ENCODE assay signal across 26 mouse cellular contexts in genomic region chr6:140515550-140515949, GRCm38 (mm10).
A peak's percentile ranks its signal among the peaks of the same experiment; 100 is the strongest.
DNase-seq lines count a peak whose midpoint lies in the region; ATAC-seq and TF ChIP-seq lines count a peak whose summit lies in the region.
"Had no signal": no experiment of that assay in that cellular context is flagged by ENCODE, and none has a peak within 500 bp of the region (broad histone marks: within the 10 kb centered on the region; RNA-seq: fewer than 3 reads in every experiment).

No protein-coding gene starts in this region.

- intact Hi-C loops in heart, postnatal 25 days (cut with DNase I): loop anchor here (5.0 kb wide), 1 partner anchor 38 kb away; no protein-coding TSS in a partner anchor

- H3K4me2 ChIP-seq in heart, embryonic 13.5 days: peak overlapping the region; percentile 44
- H3K4me2 ChIP-seq in liver, embryonic 12.5 days: no peak overlapping the region
- H3K4me2 ChIP-seq: forebrain, embryonic 15.5 days; kidney, embryonic 15.5 days; limb, embryonic 13.5 days; liver, embryonic 11.5 days; midbrain, embryonic 13.5 days; neural tube, embryonic 15.5 days had no signal

- peaks cover 36% of the 10 kb centered on the region for H3K4me1 ChIP-seq in cerebellum, adult 2 months (ENCODE audit: control insufficient read depth, insufficient read depth, low read length)
- peaks cover 45% of the 10 kb centered on the region for H3K4me1 ChIP-seq in heart, embryonic 13.5 days
- H3K4me1 ChIP-seq in liver, embryonic 12.5 days: peaks cover 9% of the 10 kb centered on the region

- H3K27me3 ChIP-seq in cerebellum, adult 2 months (ENCODE audit: control insufficient read depth, insufficient read depth, low read length): no peaks in the 10 kb centered on the region
- H3K27me3 ChIP-seq in heart, embryonic 13.5 days (replicated peaks): no peaks in the 10 kb centered on the region
- no peaks in the 10 kb centered on the region for H3K27me3 ChIP-seq in liver, embryonic 12.5 days (replicated peaks)
- H3K27me3 ChIP-seq: embryonic facial prominence, embryonic 13.5 days; forebrain, embryonic 15.5 days; kidney, embryonic 15.5 days; limb, embryonic 13.5 days; midbrain, embryonic 13.5 days; neural tube, embryonic 15.5 days had no signal

- TF ChIP-seq POLR2A in cerebellum, adult 2 months (IDR thresholded peaks at IDR 0.05; ENCODE audit: borderline replicate concordance, insufficient read depth, low read length): no peak

- H3K36me3 ChIP-seq in heart, embryonic 13.5 days: no peaks in the 10 kb centered on the region
- no peaks in the 10 kb centered on the region for H3K36me3 ChIP-seq in liver, embryonic 12.5 days
- H3K36me3 ChIP-seq: embryonic facial prominence, embryonic 13.5 days; forebrain, embryonic 10.5 days; forebrain, embryonic 15.5 days; G1E; hindbrain, embryonic 10.5 days; kidney, embryonic 15.5 days; limb, embryonic 13.5 days; midbrain, embryonic 13.5 days; neural tube, embryonic 15.5 days had no signal

- H3K9ac ChIP-seq in heart, embryonic 13.5 days: peak overlapping the region; percentile 47; the same call in 1 of the 2 replicates
- no peak overlapping the region for H3K9ac ChIP-seq in liver, embryonic 12.5 days
- H3K9ac ChIP-seq: forebrain, embryonic 15.5 days; kidney, embryonic 15.5 days; limb, embryonic 13.5 days; liver, postnatal 0 days; midbrain, embryonic 13.5 days; neural tube, embryonic 15.5 days had no signal

- peak; percentile 30 to 40 for DNase-seq in cerebellum, adult 2 months
- no peak for DNase-seq in cerebellum, postnatal 4 days (ENCODE audit: low spot score in 2 of 2)
- DNase-seq in heart, postnatal 25 days (ENCODE audit: low spot score): no peak
- no peak for DNase-seq in layer of hippocampus, adult 2 months (ENCODE audit: low spot score in 2 of 2)
- no peak for DNase-seq in layer of hippocampus, adult 8-10 months (ENCODE audit: low spot score in 2 of 2)
- DNase-seq in naive thymus-derived CD4-positive, alpha-beta T cell, adult 2 months (ENCODE audit: low read depth): peak; percentile 38
- DNase-seq: adrenal gland, adult 8-10 months; cerebellum, adult 11 months; cerebellum, adult 9-11 months; kidney, postnatal 25 days; liver, postnatal 0 days; lung, postnatal 36 days; retina, postnatal 1 day; right cerebral cortex, postnatal 14 days had no signal

- no peak overlapping the region for H3K27ac ChIP-seq in cerebellum, adult 2 months (ENCODE audit: insufficient read depth, low read length)
- no peak overlapping the region for H3K27ac ChIP-seq in heart, embryonic 13.5 days (replicated peaks)
- peak overlapping the region; percentile 40; the same call in 1 of the 2 replicates for H3K27ac ChIP-seq in layer of hippocampus, adult 2 months
- no peak overlapping the region for H3K27ac ChIP-seq in liver, embryonic 12.5 days
- H3K27ac ChIP-seq: embryonic facial prominence, embryonic 13.5 days; forebrain, embryonic 15.5 days; limb, embryonic 13.5 days had no signal

- no peak overlapping the region for H3K4me3 ChIP-seq in cerebellum, adult 2 months (replicated peaks; ENCODE audit: insufficient read depth, low read depth, low read length)
- H3K4me3 ChIP-seq in heart, embryonic 13.5 days: no peak overlapping the region
- H3K4me3 ChIP-seq in layer of hippocampus, adult 2 months: no peak overlapping the region
- H3K4me3 ChIP-seq in liver, embryonic 12.5 days: no peak overlapping the region
- H3K4me3 ChIP-seq: embryonic facial prominence, embryonic 13.5 days; forebrain, embryonic 10.5 days; forebrain, embryonic 15.5 days; hindbrain, embryonic 10.5 days; kidney, embryonic 15.5 days; limb, embryonic 13.5 days; midbrain, embryonic 13.5 days; neural tube, embryonic 15.5 days had no signal

- H3K9me3 ChIP-seq in heart, embryonic 13.5 days: no peaks in the 10 kb centered on the region
- H3K9me3 ChIP-seq in liver, embryonic 12.5 days (replicated peaks): no peaks in the 10 kb centered on the region
- H3K9me3 ChIP-seq: embryonic facial prominence, embryonic 13.5 days; forebrain, embryonic 10.5 days; forebrain, embryonic 15.5 days; hindbrain, embryonic 10.5 days; kidney, embryonic 15.5 days; limb, embryonic 13.5 days; midbrain, embryonic 13.5 days; neural tube, embryonic 15.5 days had no signal

- no peak for TF ChIP-seq CTCF in cerebellum, adult 2 months (IDR thresholded peaks at IDR 0.05; ENCODE audit: borderline replicate concordance, insufficient read depth, low read depth, low read length)
- TF ChIP-seq CTCF in layer of hippocampus, adult 2 months (conservative IDR thresholded peaks at IDR 0.05): no peak

- WGBS in cerebellum, adult 2 months: 8% methylated on average over 4 of the region's 4 CpGs
- 36% methylated on average over 4 of the region's 4 CpGs for WGBS in heart, embryonic 13.5 days
- 80% methylated on average over 4 of the region's 4 CpGs for WGBS in liver, embryonic 12.5 days (ENCODE audit: insufficient replicate concordance)

- no peak for ATAC-seq in heart, embryonic 13.5 days (ENCODE audit: extremely low read depth, insufficient number of reproducible peaks, low FRiP score, low TSS enrichment)
- ATAC-seq in liver, embryonic 12.5 days: no peak
- ATAC-seq: liver, postnatal 0 days had no signal

Comparison
In these comparisons a context has a peak if more than half of its experiments do, and no peak if none do; other contexts are left out.
1. DNase-seq: peak in cerebellum, adult 2 months (2 of 2) and naive thymus-derived CD4-positive, alpha-beta T cell, adult 2 months (single experiment); none in cerebellum, postnatal 4 days (0 of 2), heart, postnatal 25 days (single experiment), layer of hippocampus, adult 2 months (0 of 2) and layer of hippocampus, adult 8-10 months (0 of 2).